Mouse (Mus musculus) midbrain, postnatal 0 days (tissue): ENCODE measurements around the gene Gdnf. TPM values are rescaled to one million over a fixed set of nuclear protein-coding genes. Genes with fewer than 3 reads are reported as not detected.
A peak's percentile ranks its signal among the peaks of the same experiment; 100 is the strongest.

Source experiments
- ATAC-seq: fragments of 200-750 bp; cut with Nextera tagmentation; 2 replicates; pipeline ENCODE4 v1.8.0; 2017; ENCODE audit warnings: moderate number of reproducible peaks, mild to moderate bottlenecking, moderate TSS enrichment, moderate library complexity; ENCODE audit not compliant: low FRiP score
- DNase-seq: peaks from one replicate; pipeline ENCODE4 v3.0.0-alpha.2; 2015; ENCODE audit warnings: low spot score
- H3K27ac ChIP-seq: fragments of 300-500 bp; sonication (generic); 2 replicates; pipeline ENCODE4 v1.5.1; 2014; ENCODE audit warnings: low read depth, mild to moderate bottlenecking, low read length, mixed read lengths
- H3K27me3 ChIP-seq: fragments of 300-500 bp; sonication (generic); 2 replicates; pipeline ENCODE4 v1.6.1; 2014; ENCODE audit warnings: low read length, control low read depth, mixed read lengths; ENCODE audit not compliant: insufficient read depth
- H3K36me3 ChIP-seq: fragments of 300-500 bp; sonication (generic); 2 replicates; pipeline ENCODE4 v1.6.1; 2014; ENCODE audit warnings: low read length, control low read depth, mixed read lengths; ENCODE audit not compliant: insufficient read depth
- H3K4me1 ChIP-seq: fragments of 300-500 bp; sonication (generic); 2 replicates; pipeline ENCODE4 v1.6.1; 2014; ENCODE audit warnings: mild to moderate bottlenecking, control low read depth, antibody characterized with exemption, low read length, mixed read lengths; ENCODE audit not compliant: insufficient read depth
- H3K4me2 ChIP-seq: fragments of 300-500 bp; sonication (generic); 2 replicates; pipeline ENCODE4 v1.6.1; 2014; ENCODE audit warnings: low read depth, mild to moderate bottlenecking, low read length, mixed read lengths; ENCODE audit not compliant: poor library complexity, severe bottlenecking
- H3K4me3 ChIP-seq: fragments of 300-500 bp; sonication (generic); 2 replicates; pipeline ENCODE4 v1.5.1; 2014; ENCODE audit warnings: low read depth, mild to moderate bottlenecking, low read length, moderate library complexity
- H3K9ac ChIP-seq: fragments of 300-500 bp; sonication (generic); replicated peaks from 2 replicates; pipeline ENCODE4 v1.6.1; 2014; ENCODE audit warnings: mild to moderate bottlenecking, low read length, moderate library complexity, mixed read lengths; ENCODE audit not compliant: poor library complexity, severe bottlenecking
- H3K9me3 ChIP-seq: fragments of 300-500 bp; sonication (generic); 2 replicates; pipeline ENCODE4 v1.6.1; 2016; ENCODE audit warnings: low read length, control low read depth
- CTCF ChIP-seq: IDR thresholded peaks from 2 replicates; pipeline ENCODE4 v1.5.1; 2016; ENCODE audit warnings: antibody characterized with exemption, mild to moderate bottlenecking
- WGBS: fragments of 180-500 bp; shearing (Covaris S2); extraction: QIAGEN DNeasy Blood & Tissue Kit; methylation state at CpG from one replicate; pipeline ENCODE4 v1.1.7; 2014; 5-methylcytosine and 5-hydroxymethylcytosine counted together
- polyA plus RNA-seq: library from polyadenylated mRNA; unstranded; fragments of >200 nt; fragmentation: Nextera tagmentation; extraction: Ambion mirVana; gene quantifications from 2 replicates; pipeline ENCODE4 v1.2.1, GENCODE M21; 2015
- total RNA-seq: library from RNA; depleted of rRNA; stranded (reverse); fragments of >200 nt; gene quantifications from 2 replicates; pipeline ENCODE4 v1.2.3, GENCODE M21; 2014

Gdnf gene
- total and polyA plus RNA-seq, 2 experiments from 2014 or later: 0.06 to 0.71 TPM

- TF ChIP-seq CTCF: no peak
- H3K4me1 ChIP-seq: peaks cover 13% of the 10 kb centered on the region
- H3K27ac ChIP-seq: no peak overlapping the region
- no peaks in the 10 kb centered on the region for H3K36me3 ChIP-seq
- no peaks in the 10 kb centered on the region for H3K9me3 ChIP-seq
- H3K27me3 ChIP-seq: peaks cover 62% of the 10 kb centered on the region
- under 1% methylated on average over 32 of the region's 36 CpGs for WGBS
- DNase-seq: no peak
- no peak overlapping the region for H3K9ac ChIP-seq
- H3K4me2 ChIP-seq: peak overlapping the region; percentile 63
- ATAC-seq: no peak
- H3K4me3 ChIP-seq: peak overlapping the region; percentile 33
Observed at GRCm38 (mm10) chr15:7815521-7815944, 4.9 kb downstream of the Gdnf start.

DNA sequence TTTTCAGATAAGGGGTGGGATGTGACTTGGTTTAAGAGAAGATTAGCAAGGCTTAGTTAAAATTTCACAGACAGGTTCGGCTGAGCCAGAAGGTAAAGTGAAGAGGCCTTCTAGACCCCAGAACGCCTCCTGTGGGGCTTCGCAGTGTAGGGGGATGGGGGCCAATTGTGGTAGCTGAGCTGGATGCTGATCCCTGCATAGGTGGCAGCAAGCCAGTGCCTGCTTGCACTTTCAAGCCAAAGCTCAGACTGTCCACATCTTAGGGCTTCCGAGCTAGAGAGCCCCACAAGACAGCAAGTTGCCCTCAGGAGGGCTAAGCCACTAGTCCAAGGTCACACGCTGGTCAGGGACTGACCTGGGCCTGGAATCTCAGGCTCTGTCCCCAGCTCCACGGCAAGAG, 13.2 kb downstream of the Gdnf start:
- Histone ChIP-seq H3K9me3 (no peaks in the 10 kb centered on the region), H3K4me2 (no peak overlapping the region), H3K4me1 (no peaks in the 10 kb centered on the region), H3K27ac (no peak overlapping the region), H3K27me3 (peaks cover 7% of the 10 kb centered on the region; the same call in 1 of the 2 replicates), H3K4me3 (no peak overlapping the region), H3K36me3 (no peaks in the 10 kb centered on the region), H3K9ac (no peak overlapping the region)
- no peak for TF ChIP-seq CTCF
- WGBS: 61% methylated on average over 6 of the region's 6 CpGs
- ATAC-seq (no peak), DNase-seq (no peak)

GRCm38 (mm10) chr15:7825530-7825929, 14.9 kb downstream of the Gdnf start:
- H3K9me3 ChIP-seq: no peaks in the 10 kb centered on the region
- H3K9ac ChIP-seq: no peak overlapping the region
- no peak for TF ChIP-seq CTCF
- H3K4me2 ChIP-seq: no peak overlapping the region
- no peak overlapping the region for H3K4me3 ChIP-seq
- ATAC-seq (peak; percentile 41; the same call in 1 of the 2 replicates), DNase-seq (no peak)
- no peaks in the 10 kb centered on the region for H3K4me1 ChIP-seq
- 56% methylated on average over 6 of the region's 6 CpGs for WGBS
- H3K27ac ChIP-seq: no peak overlapping the region
- H3K27me3 ChIP-seq: no peaks in the 10 kb centered on the region
- no peaks in the 10 kb centered on the region for H3K36me3 ChIP-seq

DNA sequence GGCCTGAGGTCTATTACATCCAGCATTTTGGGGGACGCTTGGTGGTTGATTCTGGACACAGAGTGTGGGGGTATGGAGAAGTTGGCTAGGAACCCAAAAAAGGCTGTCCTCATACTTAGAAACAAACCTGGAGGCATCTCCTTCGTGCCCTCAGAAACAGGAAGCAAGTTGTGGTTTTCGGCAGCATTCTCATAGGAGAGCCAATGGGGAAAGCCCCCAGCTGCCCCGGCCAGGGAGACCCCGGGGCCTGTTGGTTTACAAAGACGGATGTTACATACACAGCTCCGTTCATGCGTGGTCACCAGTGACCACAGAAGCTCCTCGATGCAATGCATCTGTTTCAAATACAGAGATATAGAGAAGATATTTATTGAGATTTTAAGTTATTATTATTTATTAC, 24.8 kb downstream of the Gdnf start:
- DNase-seq (no peak), ATAC-seq (no peak)
- no peak for TF ChIP-seq CTCF
- H3K9ac ChIP-seq: no peak overlapping the region
- H3K4me3 ChIP-seq: no peak overlapping the region
- no peak overlapping the region for H3K27ac ChIP-seq
- H3K9me3 ChIP-seq: no peaks in the 10 kb centered on the region
- H3K36me3 ChIP-seq: no peaks in the 10 kb centered on the region
- H3K4me1 ChIP-seq: no peaks in the 10 kb centered on the region
- H3K27me3 ChIP-seq: no peaks in the 10 kb centered on the region
- 91% methylated on average over 9 of the region's 9 CpGs for WGBS
- no peak overlapping the region for H3K4me2 ChIP-seq

- Histone ChIP-seq H3K9me3 (no peaks in the 10 kb centered on the region), H3K4me3 (no peak overlapping the region), H3K9ac (no peak overlapping the region), H3K36me3 (no peaks in the 10 kb centered on the region), H3K27ac (no peak overlapping the region), H3K4me2 (no peak overlapping the region), H3K27me3 (no peaks in the 10 kb centered on the region), H3K4me1 (no peaks in the 10 kb centered on the region)
- ATAC-seq (no peak), DNase-seq (no peak)
- no peak for TF ChIP-seq CTCF
- WGBS: 82% methylated on average over 8 of the region's 8 CpGs
Observed at GRCm38 (mm10) chr15:7838060-7838920, 27.6 kb downstream of the Gdnf start.

DNA sequence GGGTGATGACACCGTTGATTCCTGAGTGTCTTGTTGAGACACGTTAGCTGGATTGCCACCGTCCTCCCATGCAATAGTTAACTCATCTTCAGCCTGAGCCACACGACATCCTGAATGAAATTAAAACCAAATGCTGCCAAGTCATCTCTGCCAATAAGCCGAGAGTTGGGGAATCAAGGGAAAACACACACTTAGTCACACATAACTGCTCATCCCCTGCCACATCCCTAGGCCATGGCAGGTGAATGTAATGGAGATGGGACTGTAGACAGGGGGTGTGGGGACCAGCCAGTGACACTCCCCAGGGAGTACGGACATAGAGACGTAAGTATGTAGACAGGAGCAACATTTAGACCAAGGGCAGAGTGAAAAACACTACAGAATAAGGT, 28.3 kb downstream of the Gdnf start:
- Histone ChIP-seq H3K36me3 (no peaks in the 10 kb centered on the region), H3K9me3 (no peaks in the 10 kb centered on the region), H3K27me3 (no peaks in the 10 kb centered on the region), H3K4me2 (no peak overlapping the region), H3K4me3 (no peak overlapping the region), H3K27ac (no peak overlapping the region), H3K4me1 (no peaks in the 10 kb centered on the region), H3K9ac (no peak overlapping the region)
- ATAC-seq: no peak
- DNase-seq: peak; percentile 26
- 71% methylated on average over 7 of the region's 7 CpGs for WGBS
- TF ChIP-seq CTCF: no peak
